Mouse (Mus musculus): Measurements from ENCODE around the gene Pbsn. TPM values are rescaled to one million over a fixed set of nuclear protein-coding genes. Genes with fewer than 3 reads are reported as not detected.

The Pbsn gene
- not detected for polyA plus RNA-seq (2014; fragmentation: Illumina TruSeq; extraction: RNeasy Lipid Tissue Mini Kit (QIAGEN cat#74804); ENCODE audit: low read depth, low replicate concordance)

DNA sequence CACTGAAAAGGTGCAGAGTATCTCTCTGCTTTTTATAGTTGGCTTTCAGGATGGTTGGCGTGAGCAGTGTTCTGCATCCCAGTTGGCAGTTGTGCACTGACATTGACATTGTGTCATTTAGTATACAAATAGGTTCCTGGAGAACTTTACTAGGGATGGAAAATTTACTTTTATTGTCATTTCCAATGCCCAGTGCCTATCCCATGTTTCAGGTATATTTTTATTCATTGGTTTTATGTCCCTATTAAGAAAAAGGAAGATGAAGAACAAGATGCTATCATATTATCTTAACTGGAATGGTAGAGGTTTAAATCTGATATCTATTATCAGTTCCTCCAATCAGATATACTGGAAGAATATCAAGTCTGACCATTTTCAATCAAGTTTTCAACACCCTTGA lies at the start of gene Pbsn:
Gene Pbsn, minus strand, starts transcription at position 101 of the 400 bp plus-strand sequence.

DNA sequence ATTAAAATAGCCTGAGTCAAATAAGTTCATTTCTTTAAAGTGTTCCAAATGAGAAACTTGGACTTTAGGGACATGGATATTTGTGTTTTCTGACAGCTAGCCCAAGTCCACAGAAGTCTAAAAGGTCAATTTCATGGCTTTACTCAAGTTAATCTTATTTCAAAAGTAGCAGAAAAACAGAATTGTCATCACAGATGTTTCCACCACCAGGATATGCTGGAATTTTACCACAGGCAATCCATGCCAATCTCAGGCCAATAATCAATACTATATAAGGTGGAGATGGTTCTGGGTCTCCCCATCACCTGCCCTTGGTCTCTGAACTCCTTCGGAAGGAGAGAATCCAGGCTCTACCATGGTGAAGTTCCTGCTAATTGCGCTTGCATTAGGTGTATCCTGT lies 11.0 kb upstream of the Pbsn start, which contains the start of gene Gm14744:
Gene Gm14744, plus strand, starts transcription at position 301 of the 400 bp plus-strand sequence.

DNA sequence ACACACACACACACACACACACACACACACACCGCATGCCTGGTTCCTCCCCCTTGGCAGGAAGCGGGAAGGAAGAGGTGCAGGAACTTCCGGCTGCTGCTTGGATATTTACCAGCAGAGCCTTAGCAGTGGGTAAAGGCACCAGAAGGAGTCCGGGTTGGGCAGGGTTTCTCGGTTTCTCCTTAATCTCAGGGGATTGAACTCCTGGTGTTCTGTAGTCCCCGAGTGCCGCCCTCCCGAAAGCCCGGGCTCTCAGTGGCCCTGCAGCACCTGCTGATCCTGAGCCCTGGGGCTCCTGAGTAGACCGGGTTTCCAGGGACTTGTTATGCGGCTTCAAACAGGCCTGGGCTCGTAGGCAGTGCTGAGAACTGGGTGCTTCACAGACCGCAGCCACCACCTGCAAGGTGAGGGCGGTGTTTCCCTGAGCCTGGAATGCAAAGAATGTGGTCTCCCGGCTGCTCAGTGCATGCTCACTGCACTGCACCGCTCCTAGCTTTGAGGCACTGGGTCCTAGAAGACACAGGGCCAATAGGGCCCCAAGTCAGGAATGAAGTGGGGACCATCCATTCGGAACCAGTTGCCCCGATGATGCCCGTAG lies 57.1 kb downstream of the Pbsn start, which contains the start of gene Prkx:
Gene Prkx, minus strand, starts transcription at position 41 of the 598 bp plus-strand sequence.

Other genes starting within 250 kb of the Pbsn start
- gene Prkx, start 57.3 kb downstream of the Pbsn start, polyA plus RNA-seq (2014; fragmentation: Illumina TruSeq; extraction: RNeasy Lipid Tissue Mini Kit (QIAGEN cat#74804); ENCODE audit: low read depth, low replicate concordance), result 10.7 TPM
- 0.29 TPM for gene Gm14744, start 11.1 kb upstream of the Pbsn start, polyA plus RNA-seq (2014; fragmentation: Illumina TruSeq; extraction: RNeasy Lipid Tissue Mini Kit (QIAGEN cat#74804); ENCODE audit: low read depth, low replicate concordance)
- not detected for gene 5430402E10Rik, start 71.4 kb upstream of the Pbsn start, polyA plus RNA-seq (2014; fragmentation: Illumina TruSeq; extraction: RNeasy Lipid Tissue Mini Kit (QIAGEN cat#74804); ENCODE audit: low read depth, low replicate concordance)
- gene Obp1a, start 237.8 kb upstream of the Pbsn start, polyA plus RNA-seq (2014; fragmentation: Illumina TruSeq; extraction: RNeasy Lipid Tissue Mini Kit (QIAGEN cat#74804); ENCODE audit: low read depth, low replicate concordance), result not detected